Mouse (Mus musculus) erythroid progenitor cell, adult 5-6 weeks (primary cell): Measurements from ENCODE around the gene Ankrd11. TPM values are rescaled to one million over a fixed set of nuclear protein-coding genes. Genes with fewer than 3 reads are reported as not detected.
A peak's percentile ranks its signal among the peaks of the same experiment; 100 is the strongest.
"Not testable (repeated sequence)": the region's sequence is repeated elsewhere in the genome, so short reads cannot be mapped to it uniquely, and the experiment has no call there.

Source experiments
- ATAC-seq: replicated peaks from 2 replicates; pipeline ENCODE4 v1.8.0; 2016; ENCODE audit warnings: moderate number of reproducible peaks, mild to moderate bottlenecking, moderate TSS enrichment, inconsistent platforms; ENCODE audit not compliant: poor library complexity, low FRiP score, severe bottlenecking
- total RNA-seq, 2 experiments: library from RNA; stranded (forward) in 1 of 2; stranded (reverse) in 1 of 2; fragments of 150-400 nt in 1 of 2; fragments of 186-747, 209-891 nt in 1 of 2; gene quantifications; 2 replicates each; pipeline versions ENCODE4 v1.2.3 to v1.2.4; 2015 to 2017; ENCODE audit warnings: low replicate concordance in 2 of 2

Gene Ankrd11
- total RNA-seq (2015; ENCODE audit: low replicate concordance), result 81.8 and 106 TPM in 2 replicates
- total RNA-seq (2017; ENCODE audit: low replicate concordance), result 126 and 174 TPM in 2 replicates

DNA sequence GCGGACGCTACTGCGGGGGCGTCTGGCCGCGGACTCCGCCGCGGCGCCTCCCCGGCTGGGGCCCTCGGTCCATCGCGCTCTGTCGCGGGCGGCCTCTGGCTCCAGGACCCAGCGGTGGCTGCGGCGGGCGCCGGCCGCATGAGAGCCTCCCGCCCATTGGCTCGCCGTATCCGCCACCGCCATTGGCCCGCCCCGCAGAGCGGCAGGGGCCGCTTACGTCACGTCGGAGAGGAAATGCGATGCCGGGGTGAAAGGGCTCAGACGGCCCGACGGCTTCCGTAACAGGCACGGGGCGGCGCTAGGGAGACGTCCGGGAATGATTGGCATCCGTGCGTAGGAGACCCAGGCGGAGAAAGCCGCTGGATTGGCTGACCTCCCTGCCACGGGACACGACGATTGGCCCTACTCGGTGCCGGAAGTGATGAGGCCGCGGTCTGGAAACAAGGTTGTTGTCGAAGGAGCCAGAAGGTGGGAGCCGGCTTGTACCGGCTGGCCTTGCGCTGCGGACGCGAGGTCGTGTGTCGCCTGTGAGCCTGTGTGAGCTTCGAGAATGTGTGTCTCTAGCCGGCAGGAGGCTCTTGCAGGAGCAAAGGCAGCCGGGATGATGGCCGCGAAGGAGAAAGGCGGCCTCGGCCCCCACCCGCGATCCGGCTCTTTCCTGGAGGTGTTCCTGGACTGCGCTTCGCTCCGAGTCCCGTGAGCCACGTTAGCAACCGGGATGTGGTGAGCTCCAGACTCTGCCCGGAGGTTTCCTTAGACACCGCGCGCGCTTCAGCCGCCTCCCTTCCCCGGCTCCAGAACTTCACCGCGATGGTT is at the start of gene Ankrd11:
Gene Ankrd11, minus strand, starts transcription at position 120 of the 816 bp plus-strand sequence.
- ATAC-seq, result peak; percentile 93

DNA sequence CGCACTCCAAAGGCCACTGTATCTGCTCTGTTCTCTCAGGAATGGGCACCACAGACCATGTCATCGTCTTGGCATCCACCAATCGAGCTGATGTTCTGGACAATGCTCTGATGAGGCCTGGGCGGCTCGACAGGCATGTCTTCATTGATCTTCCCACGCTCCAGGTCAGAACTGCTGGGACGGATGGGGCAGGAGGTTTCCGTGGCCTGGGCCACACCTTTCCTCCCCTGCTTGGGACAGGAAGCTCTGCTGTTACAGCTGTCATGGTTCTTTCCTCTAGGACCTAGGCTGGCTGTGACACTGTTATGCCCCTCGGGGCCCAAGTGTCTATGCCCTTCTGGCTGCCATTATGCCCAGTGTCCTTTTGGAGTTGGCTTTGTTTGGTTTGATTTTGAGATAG is 45.2 kb upstream of the Ankrd11 start:
- no peak for ATAC-seq

DNA sequence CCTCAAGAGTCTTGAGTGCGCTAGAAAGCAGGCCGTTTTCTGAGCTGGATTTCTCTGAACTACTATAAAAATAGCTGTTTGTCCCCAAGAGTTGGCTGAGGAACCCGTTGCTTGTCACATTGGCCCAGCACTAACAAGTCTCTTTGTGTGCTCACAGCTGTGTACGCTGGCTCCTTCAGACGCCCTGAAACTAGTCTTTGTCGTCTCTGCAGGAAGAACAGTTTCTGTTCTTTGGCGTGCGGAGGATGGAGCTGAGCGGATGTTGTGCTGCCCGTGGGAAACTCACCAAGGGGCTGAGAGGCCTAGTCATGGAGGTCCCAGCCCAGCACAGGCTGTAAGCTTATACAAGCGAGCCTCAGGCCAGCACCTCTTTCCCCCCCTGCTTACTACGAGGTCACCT is 41.5 kb upstream of the Ankrd11 start:
- no peak for ATAC-seq

DNA sequence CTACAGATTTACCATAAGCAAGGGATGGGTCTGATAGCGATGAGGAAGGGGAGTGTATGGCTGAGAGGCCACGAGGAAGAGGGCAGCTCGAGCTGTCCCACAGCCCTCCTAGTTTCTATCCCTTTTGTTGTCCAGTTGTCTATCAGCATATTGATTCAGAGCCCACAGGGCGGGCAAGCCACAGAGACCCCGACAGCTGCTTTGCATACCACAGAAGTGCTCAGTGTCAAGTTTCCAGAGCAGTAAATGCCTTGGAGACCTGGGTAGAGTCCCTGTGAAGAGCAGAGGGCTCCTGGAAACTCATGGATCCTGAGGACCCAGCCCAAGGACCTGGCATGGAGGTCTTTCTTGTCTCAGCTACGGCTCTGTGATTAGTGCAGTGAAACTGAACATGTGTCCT is 40.9 kb upstream of the Ankrd11 start:
- no peak for ATAC-seq

DNA sequence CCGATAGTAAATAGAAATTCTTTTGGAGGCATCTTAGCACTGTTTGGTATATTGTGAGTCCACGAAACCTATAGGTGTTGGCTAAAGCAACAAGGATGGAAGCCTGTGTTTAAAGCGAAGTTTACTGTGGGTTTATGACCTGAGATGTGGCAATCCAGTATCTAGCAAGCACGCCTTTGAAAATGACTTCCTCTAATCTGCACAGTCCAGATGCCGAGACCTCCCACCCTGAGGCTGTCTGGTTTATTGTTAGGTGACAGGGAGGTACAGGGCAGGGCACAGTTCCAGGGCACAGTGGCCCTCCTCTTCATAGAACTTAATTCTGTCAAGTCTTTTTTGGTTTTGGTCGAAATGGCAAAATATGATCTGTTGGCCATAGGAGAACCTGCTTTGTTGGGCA is 35.1 kb upstream of the Ankrd11 start:
- no peak for ATAC-seq

DNA sequence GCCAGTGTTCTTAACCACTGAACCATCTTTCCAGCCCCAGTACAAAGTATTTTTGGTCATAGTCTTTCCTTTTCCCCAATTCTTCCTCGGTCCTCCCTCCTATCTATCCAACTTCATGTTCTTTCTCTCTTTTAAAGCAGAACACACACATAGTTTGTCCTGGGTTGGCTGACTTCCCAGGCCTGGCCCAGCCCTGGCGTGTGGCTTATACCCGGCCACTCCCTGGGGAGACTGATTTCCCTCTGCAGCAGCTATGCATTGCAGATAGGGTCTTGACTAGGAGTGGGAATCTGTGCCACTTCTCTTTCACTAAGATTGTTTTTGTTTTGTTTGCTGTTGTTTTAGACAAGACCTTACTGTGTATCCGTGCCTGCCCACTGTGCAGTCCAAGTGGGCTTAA is 29.1 kb upstream of the Ankrd11 start:
- no peak for ATAC-seq

DNA sequence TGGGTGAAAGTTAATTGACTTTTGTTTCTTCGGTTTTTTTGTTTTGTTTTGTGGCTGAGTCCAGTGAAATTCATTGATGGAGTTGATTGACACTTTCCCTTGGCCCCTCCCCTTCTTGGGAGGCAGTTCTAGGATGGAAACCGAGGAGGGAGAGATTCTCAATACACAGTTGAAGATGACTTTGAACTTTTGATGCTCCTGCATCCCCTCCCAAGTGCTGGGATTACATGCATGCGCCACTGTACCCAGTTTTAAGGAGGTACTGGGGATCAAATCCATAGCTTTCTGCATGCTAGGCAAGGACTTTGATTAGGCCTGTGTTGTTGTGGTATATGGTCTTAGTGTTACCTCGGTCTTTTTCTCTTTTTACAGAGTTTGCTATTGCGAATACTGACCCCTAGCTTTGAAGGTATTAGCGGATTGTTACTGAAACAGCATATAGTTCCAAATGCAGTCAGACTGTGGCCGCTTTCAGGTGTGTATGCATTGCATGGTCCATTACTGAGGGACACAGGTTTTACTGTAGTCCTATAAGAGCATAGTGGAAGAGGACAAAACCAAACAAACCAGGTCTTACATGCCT is 24.1 kb upstream of the Ankrd11 start:
- ATAC-seq, result peak; percentile 47

DNA sequence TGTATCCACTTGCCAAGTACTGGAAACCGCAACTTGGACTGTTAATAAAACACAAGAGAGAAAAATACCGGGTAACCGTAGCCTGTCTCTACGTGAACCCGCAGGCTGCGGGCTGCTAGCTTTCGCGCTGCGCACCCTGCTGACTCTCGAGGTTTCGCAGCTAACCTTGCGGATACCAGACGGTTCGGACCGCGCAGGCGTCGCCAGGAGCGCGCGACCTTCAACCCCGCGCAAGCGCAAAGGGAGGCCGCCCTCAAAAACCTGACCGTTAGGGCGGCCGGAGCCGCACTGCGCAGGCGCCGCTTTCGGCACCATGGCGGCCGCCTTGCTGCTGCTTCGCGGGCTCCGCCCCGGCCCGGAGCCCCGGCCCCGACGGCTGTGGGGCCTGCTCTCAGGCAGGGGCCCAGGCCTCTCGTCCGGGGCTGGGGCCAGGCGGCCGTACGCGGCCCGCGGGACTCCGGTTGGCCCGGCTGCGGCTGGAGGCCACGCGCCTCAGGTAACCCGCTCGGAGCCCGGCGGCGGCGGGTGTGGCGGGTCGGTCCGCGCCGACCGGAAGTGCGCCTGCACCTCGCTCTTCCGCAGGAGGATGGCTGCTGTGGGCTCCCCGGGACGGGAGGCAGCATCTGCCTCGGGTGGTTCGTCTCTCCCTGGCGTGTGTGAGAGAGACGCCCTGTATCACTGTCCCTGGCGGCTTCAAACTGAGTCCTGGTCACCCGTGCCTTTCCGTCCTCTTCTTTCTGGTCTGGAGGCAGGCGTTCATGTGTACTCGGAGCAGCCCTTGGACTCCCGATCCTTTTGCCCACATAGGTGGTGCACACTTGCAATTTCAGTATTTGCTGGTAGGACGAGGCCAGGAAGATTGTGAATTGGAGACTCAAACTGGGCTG is 23.4 kb upstream of the Ankrd11 start:
- peak; percentile 91 for ATAC-seq

DNA sequence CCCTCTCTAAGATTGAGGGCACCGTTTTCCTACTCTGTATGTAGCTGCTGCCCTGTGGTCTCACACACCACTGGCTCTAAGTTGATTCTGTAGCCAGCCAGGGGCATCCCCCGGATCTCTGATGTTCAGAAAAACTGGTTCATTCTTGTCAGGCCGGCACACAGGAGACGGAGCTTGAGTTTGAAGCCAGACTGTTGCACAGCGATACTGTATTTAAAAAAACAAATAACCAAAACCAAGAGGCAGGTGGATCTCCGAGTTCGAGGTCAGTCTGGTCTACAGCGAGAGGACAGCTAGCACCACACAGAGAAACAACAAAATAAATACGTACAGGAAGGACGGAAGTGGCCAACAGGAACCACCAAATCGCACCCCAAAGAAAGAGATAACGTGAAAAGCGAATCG is 22.7 kb upstream of the Ankrd11 start:
- peak; percentile 53 for ATAC-seq

DNA sequence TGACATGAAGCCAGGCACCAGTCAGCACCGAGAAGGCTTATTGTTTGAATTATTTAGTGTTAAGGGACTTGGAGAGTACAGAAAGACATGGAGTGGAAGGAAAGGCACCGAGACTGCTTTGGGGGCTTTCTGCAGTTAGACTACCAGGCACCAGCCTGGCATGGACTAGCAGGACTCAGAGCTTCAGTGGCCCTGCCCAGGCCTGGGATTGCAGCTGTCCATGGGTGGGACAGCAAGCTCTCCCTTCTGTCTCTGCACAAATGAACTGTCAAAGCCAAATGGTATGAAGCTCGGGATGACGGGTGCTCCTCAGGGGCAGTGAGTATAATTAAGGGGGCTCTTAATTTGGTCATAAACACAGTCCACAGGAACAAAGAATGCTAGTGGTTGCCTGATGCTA is 22.0 kb upstream of the Ankrd11 start:
- no peak for ATAC-seq

DNA sequence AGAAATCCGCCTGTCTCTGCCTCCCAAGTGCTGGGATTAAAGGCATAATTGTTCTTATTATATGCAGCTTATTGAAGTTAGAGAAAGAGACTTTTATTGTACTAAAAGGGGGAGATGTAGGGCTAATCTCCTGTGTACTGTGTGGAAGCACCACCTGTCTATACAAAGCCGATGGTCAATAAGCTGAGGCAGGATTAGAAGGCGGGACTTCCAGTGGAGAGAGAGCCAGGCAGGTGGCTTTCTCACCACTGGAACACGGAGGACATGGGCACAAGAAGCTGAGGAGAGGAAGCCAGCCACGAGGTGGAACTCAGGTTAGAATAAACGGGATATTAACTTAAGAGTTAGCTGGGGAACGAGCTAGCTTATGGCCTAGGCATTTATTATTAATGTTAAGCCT is 20.6 kb upstream of the Ankrd11 start, which contains the start of gene Spg7:
Gene Spg7, plus strand, starts transcription at position 222 of the 400 bp plus-strand sequence.
- no peak for ATAC-seq

DNA sequence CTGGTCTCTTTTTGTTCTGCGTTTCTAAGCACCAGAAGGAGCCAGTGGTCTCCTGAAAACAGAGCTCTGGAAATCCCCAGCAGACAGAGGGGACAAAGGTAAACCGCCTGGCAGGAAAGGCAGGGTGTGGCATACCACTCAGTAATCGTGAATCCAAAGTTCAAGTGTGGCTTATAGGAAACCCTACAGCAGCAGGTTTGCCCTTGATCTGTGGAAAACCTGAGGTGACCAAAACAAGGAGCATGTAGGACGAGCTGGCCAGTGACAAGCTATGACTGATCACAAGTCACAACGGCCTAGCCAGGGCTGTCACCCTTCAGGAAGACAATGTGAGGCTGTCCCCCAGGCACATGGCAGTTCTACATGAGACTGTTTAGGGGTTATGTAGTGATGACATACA is 9.4 kb upstream of the Ankrd11 start:
- ATAC-seq, result no peak

DNA sequence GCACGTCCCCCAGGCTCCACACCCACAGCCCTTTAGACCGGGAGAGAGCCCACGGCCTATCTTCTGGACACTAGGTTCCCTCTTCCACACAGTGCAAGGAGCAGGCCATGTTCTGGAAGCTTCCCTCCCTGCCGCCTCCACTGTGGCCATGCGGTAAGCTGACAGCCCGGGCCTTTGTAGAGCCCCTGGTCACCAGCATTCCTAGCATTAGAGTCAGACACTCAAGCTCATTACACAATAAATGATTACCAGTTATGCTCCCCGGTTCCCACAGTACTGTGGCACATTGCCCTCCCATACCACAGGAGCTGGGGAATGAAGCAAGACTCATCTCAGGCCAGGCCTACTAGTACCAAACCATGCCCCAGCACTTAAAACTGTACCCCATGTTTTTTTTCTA is 6.3 kb upstream of the Ankrd11 start:
- no peak for ATAC-seq

DNA sequence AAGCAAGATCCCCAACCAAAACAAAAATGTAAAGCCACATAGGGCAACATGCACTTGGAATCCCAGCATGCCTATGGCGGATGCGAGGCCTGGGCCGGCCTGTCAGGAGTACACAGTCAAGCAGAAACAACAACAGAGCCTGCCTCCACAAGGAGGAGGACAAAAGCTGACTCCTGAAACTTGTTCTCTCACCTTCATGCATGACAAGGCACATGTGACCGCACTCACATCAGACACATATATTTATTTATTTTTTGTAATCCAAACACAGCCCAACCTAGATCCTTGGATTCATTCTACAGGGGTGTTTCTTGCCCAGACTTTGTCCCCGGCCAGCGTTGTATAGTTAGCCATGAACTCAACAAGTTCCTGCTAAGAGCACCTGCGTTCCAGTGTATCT is 5.8 kb upstream of the Ankrd11 start:
- no peak for ATAC-seq

DNA sequence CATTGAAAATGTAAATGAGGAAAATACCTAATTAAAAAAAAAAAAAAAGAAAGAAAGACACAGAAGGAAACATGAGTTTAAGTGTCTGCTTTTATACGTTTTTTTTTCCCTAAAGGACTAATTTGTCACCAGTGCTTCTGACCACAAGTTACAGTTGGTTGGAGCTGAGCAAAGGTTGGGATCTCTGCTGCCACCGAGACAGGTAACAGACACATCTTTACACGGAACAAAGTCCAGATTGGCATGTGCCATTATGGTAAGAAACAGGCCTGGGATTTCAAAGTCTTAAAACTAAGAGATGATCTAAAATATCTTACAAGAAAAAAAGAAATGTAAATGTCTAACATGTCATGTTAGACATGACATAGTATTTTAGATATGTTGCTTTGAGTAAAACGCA is 4.6 kb upstream of the Ankrd11 start:
- ATAC-seq, result no peak

DNA sequence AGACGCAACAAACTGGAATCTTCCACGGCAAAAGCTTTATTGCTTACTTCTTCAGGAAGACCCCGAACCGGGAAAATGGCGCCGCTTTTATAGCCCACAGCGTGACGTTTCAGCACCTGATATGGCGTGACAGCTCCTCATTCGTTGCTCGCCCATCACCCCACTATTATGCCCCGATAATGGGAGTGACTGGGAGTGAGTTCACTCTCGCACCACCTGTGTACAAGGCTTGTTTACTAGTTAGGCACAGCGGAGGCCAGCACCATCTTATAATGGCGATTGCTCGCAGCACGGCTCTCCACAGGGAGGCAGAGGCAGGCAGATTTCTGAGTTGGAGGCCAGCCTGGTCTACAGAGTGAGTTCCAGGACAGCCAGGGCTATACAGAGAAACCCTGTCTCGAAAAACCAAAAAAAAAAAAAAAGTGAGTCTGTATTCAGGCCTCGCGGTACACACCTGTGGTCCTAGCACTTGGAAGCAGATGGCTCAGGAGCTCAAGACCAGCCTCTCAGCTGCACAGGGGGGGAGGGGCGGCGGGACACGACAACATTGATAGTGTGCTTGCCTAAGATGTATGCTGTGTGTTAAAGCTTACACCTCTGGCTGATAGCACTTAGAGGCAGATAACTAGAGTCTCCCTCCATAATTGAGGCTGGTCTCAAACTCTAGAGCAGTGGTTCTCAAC is 2.8 kb upstream of the Ankrd11 start:
- ATAC-seq, result not testable (repeated sequence)

DNA sequence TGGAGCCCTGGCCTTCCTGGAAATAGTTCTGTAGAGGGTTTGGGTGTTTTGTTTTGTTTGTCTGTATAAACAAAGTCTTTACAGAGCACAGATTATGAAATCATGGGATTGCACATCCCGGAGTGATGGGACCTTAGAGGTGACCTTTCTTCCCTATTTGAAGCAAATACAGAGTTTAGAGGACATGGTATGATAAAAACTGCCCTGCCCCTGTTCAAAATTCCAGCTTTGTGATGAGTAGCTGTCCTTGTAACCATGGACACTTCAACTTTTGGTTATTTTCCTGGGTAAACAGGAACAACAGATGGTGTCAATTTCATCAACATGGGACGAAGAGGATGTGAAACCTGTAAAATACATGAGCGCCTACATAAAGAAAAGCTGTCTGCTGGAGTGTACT is 1.9 kb upstream of the Ankrd11 start:
- ATAC-seq, result no peak

DNA sequence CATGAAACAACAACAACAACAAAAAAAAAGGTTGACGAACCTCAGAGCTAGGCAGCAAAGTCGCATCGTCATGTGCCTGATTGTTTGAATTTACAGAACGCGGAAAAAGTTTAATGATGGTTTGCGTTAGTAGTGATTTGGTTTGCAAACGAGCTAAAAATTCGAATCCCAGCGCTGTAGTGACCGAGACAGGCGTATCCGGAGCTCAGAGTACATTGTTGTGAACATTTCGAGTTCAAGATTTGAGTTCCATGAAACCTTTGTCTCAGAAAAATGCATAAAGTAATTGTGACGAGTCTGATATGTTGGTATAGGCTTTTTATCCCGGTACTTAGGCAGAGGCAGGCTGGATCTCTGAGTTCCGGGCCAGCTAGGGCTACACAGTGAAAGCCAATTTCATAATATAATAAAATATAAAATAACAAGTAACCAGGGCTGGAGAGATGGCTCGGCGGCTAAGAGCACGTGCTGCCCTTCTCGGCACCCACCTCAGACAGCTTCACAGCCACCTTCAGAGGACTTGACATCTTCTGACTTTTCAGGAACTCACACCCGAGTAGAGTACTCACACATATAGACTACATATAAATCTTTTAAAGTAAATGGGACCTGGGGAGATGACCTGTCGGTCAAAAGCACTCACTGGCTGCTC is 1.0 kb upstream of the Ankrd11 start:
- ATAC-seq, result no peak

DNA sequence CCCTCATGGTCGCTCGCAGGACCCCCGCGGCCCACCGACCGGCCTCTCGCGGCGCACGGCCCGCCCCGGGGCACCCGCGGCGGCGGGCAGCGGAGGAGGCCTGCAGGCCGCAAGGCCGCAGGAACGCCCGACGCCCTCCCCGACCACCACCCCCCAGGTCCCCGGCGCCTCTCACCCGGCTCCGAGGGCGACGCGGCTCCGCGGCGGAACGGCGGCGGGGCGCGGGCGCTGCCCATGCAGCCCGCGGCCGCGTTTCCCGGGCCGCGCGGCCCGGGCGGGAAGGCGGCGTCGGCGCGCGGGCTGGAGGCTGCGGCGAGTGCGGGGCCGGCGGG is 337 bp downstream of the Ankrd11 start:
- no peak for ATAC-seq
